26 mouse cellular contexts compared by ENCODE assay signal in genomic region chr12:100322225-100322624, GRCm38 (mm10).
DNase-seq lines count a peak whose midpoint lies in the region; ATAC-seq and TF ChIP-seq lines count a peak whose summit lies in the region.
"Had no signal": no experiment of that assay in that cellular context is flagged by ENCODE, and none has a peak within 500 bp of the region (broad histone marks: within the 10 kb centered on the region; RNA-seq: fewer than 3 reads in every experiment).

No protein-coding gene starts in this region.

- intact Hi-C loops in gastrocnemius, adult 2 months (cut with DNase I) = no loop called here

- no peaks in the 10 kb centered on the region for H3K9me3 ChIP-seq in hindbrain, embryonic 14.5 days (ENCODE audit: control insufficient read depth, low read length)
- no peaks in the 10 kb centered on the region for H3K9me3 ChIP-seq in hindbrain, embryonic 16.5 days (ENCODE audit: control insufficient read depth, low read length)
- H3K9me3 ChIP-seq in midbrain, embryonic 15.5 days = no peaks in the 10 kb centered on the region
- H3K9me3 ChIP-seq in midbrain, postnatal 0 days (ENCODE audit: low read length) = no peaks in the 10 kb centered on the region
- H3K9me3 ChIP-seq: embryonic facial prominence, embryonic 10.5 days; embryonic facial prominence, embryonic 15.5 days; heart, embryonic 13.5 days; limb, embryonic 10.5 days; limb, embryonic 15.5 days; liver, embryonic 13.5 days; stomach, embryonic 15.5 days had no signal

- WGBS in hindbrain, embryonic 14.5 days = 94% methylated on average over 2 of the region's 2 CpGs
- WGBS in hindbrain, embryonic 16.5 days = 89% methylated on average over 2 of the region's 2 CpGs
- 86% methylated on average over 2 of the region's 2 CpGs for WGBS in midbrain, embryonic 15.5 days
- WGBS in midbrain, postnatal 0 days = 89% methylated on average over 2 of the region's 2 CpGs

- no peak for ATAC-seq in hindbrain, embryonic 14.5 days (ENCODE audit: low FRiP score)
- no peak for ATAC-seq in hindbrain, embryonic 16.5 days
- ATAC-seq in midbrain, embryonic 15.5 days (replicated peaks) = no peak
- no peak for ATAC-seq in midbrain, postnatal 0 days (ENCODE audit: low FRiP score)
- ATAC-seq: activated CD4-positive, CD25-positive, alpha-beta regulatory T cell, adult 4 months; intestine, embryonic 16.5 days had no signal

- H3K9ac ChIP-seq in hindbrain, embryonic 14.5 days = no peak overlapping the region
- H3K9ac ChIP-seq in hindbrain, embryonic 16.5 days (ENCODE audit: low read depth, low read length) = no peak overlapping the region
- no peak overlapping the region for H3K9ac ChIP-seq in midbrain, embryonic 15.5 days
- no peak overlapping the region for H3K9ac ChIP-seq in midbrain, postnatal 0 days (replicated peaks; ENCODE audit: low read length, poor library complexity, severe bottlenecking)
- H3K9ac ChIP-seq: embryonic facial prominence, embryonic 15.5 days; heart, embryonic 13.5 days; limb, embryonic 15.5 days; liver, embryonic 13.5 days; stomach, embryonic 15.5 days had no signal

- H3K36me3 ChIP-seq in hindbrain, embryonic 14.5 days (replicated peaks; ENCODE audit: control insufficient read depth, insufficient read depth) = peaks cover 31% of the 10 kb centered on the region
- peaks cover 3% of the 10 kb centered on the region for H3K36me3 ChIP-seq in hindbrain, embryonic 16.5 days (ENCODE audit: control insufficient read depth, insufficient read depth, low read length)
- peaks cover 3% of the 10 kb centered on the region; the same call in 1 of the 2 replicates for H3K36me3 ChIP-seq in midbrain, embryonic 15.5 days (replicated peaks)
- H3K36me3 ChIP-seq in midbrain, postnatal 0 days (ENCODE audit: insufficient read depth, low read length) = peaks cover 34% of the 10 kb centered on the region
- H3K36me3 ChIP-seq: embryonic facial prominence, embryonic 15.5 days; stomach, embryonic 15.5 days had no signal

- no peaks in the 10 kb centered on the region for H3K27me3 ChIP-seq in hindbrain, embryonic 14.5 days (ENCODE audit: control insufficient read depth, insufficient read depth, low read length)
- no peaks in the 10 kb centered on the region for H3K27me3 ChIP-seq in hindbrain, embryonic 16.5 days (replicated peaks; ENCODE audit: control insufficient read depth, insufficient read depth, low read length)
- H3K27me3 ChIP-seq in midbrain, embryonic 15.5 days (replicated peaks) = no peaks in the 10 kb centered on the region
- no peaks in the 10 kb centered on the region for H3K27me3 ChIP-seq in midbrain, postnatal 0 days (ENCODE audit: insufficient read depth, low read length)
- H3K27me3 ChIP-seq: embryonic facial prominence, embryonic 15.5 days; heart, embryonic 13.5 days; limb, embryonic 15.5 days; liver, embryonic 13.5 days; stomach, embryonic 15.5 days had no signal

- peak overlapping the region; percentile 38; the same call in 1 of the 2 replicates for H3K27ac ChIP-seq in gastrocnemius, adult 2 months
- peak overlapping the region; percentile 54 for H3K27ac ChIP-seq in hindbrain, embryonic 14.5 days
- no peak overlapping the region for H3K27ac ChIP-seq in hindbrain, embryonic 16.5 days (ENCODE audit: low read depth, low read length)
- peak overlapping the region; percentile 60 for H3K27ac ChIP-seq in midbrain, embryonic 15.5 days
- peak overlapping the region; percentile 43 for H3K27ac ChIP-seq in midbrain, postnatal 0 days (ENCODE audit: low read depth, low read length)
- H3K27ac ChIP-seq: embryonic facial prominence, embryonic 10.5 days; embryonic facial prominence, embryonic 15.5 days; heart, embryonic 13.5 days; kidney, postnatal 0 days; limb, embryonic 10.5 days; limb, embryonic 15.5 days; liver, embryonic 13.5 days; macrophage; stomach, embryonic 15.5 days had no signal

- no peak for TF ChIP-seq CTCF in gastrocnemius, adult 2 months (IDR thresholded peaks at IDR 0.05)
- TF ChIP-seq CTCF in midbrain, postnatal 0 days (IDR thresholded peaks at IDR 0.05) = no peak

- H3K4me2 ChIP-seq in hindbrain, embryonic 14.5 days (replicated peaks) = no peak overlapping the region
- H3K4me2 ChIP-seq in hindbrain, embryonic 16.5 days (ENCODE audit: low read length) = no peak overlapping the region
- no peak overlapping the region for H3K4me2 ChIP-seq in midbrain, embryonic 15.5 days
- no peak overlapping the region for H3K4me2 ChIP-seq in midbrain, postnatal 0 days (ENCODE audit: low read depth, low read length, poor library complexity, severe bottlenecking)
- H3K4me2 ChIP-seq: embryonic facial prominence, embryonic 15.5 days; heart, embryonic 13.5 days; limb, embryonic 15.5 days; liver, embryonic 13.5 days; stomach, embryonic 15.5 days had no signal

- DNase-seq in gastrocnemius, adult 2 months = no peak
- DNase-seq in gastrocnemius, postnatal 4 days (ENCODE audit: low spot score in 2 of 2) = no peak
- no peak for DNase-seq in hindbrain, embryonic 14.5 days (ENCODE audit: low spot score)
- no peak for DNase-seq in midbrain, postnatal 0 days (ENCODE audit: low spot score)
- DNase-seq: B cell, adult 2 months; cerebellum, adult 2 months; cerebellum, postnatal 14 days; gastrocnemius, postnatal 36 days; kidney, adult 8-10 months; kidney, postnatal 4 days; liver, embryonic 13.5 days; lung, adult 18-20 months; lung, postnatal 10 days; right cerebral cortex, postnatal 25 days had no signal

- no peak overlapping the region for H3K4me3 ChIP-seq in gastrocnemius, adult 2 months
- no peak overlapping the region for H3K4me3 ChIP-seq in hindbrain, embryonic 14.5 days (replicated peaks; ENCODE audit: low read length)
- no peak overlapping the region for H3K4me3 ChIP-seq in hindbrain, embryonic 16.5 days (ENCODE audit: low read length)
- H3K4me3 ChIP-seq in midbrain, embryonic 15.5 days = no peak overlapping the region
- no peak overlapping the region for H3K4me3 ChIP-seq in midbrain, postnatal 0 days (ENCODE audit: low read depth, low read length)
- H3K4me3 ChIP-seq: embryonic facial prominence, embryonic 10.5 days; embryonic facial prominence, embryonic 15.5 days; heart, embryonic 13.5 days; limb, embryonic 10.5 days; limb, embryonic 15.5 days; liver, embryonic 13.5 days; stomach, embryonic 15.5 days had no signal

- H3K4me1 ChIP-seq in hindbrain, embryonic 14.5 days (replicated peaks; ENCODE audit: control insufficient read depth, insufficient read depth, low read length) = peaks cover 5% of the 10 kb centered on the region; the same call in 1 of the 2 replicates
- H3K4me1 ChIP-seq in hindbrain, embryonic 16.5 days (ENCODE audit: control insufficient read depth, insufficient read depth, low read depth, low read length) = peaks cover 8% of the 10 kb centered on the region
- H3K4me1 ChIP-seq in midbrain, embryonic 15.5 days = peaks cover 17% of the 10 kb centered on the region
- no peaks in the 10 kb centered on the region for H3K4me1 ChIP-seq in midbrain, postnatal 0 days (ENCODE audit: insufficient read depth, low read length)
- H3K4me1 ChIP-seq: heart, embryonic 13.5 days; limb, embryonic 10.5 days; liver, embryonic 13.5 days; stomach, embryonic 15.5 days had no signal
